Mouse (Mus musculus): ENCODE data around the gene Gm5478.
"Not testable (repeated sequence)": the region's sequence is repeated elsewhere in the genome, so short reads cannot be mapped to it uniquely, and the experiment has no call there.

Gm5478 gene

GRCm38 (mm10) chr15:101647280-101647679, at the start of gene Gm5478:
Gene Gm5478 (minus strand): TSS chr15:101647380.
- DNase-seq: no peak

GRCm38 (mm10) chr15:101694207-101694606, 47.0 kb upstream of the Gm5478 start, which contains the start of gene Krt6a:
Gene Krt6a (minus strand): TSS chr15:101694307.
- no peak for DNase-seq

GRCm38 (mm10) chr15:101690460-101690859, 43.3 kb upstream of the Gm5478 start:
- DNase-seq: not testable (repeated sequence)

- DNase-seq: no peak
Measured at GRCm38 (mm10) chr15:101688161-101688560, 41.0 kb upstream of the Gm5478 start.

- DNase-seq: no peak
Measured at GRCm38 (mm10) chr15:101680187-101680586, 33.0 kb upstream of the Gm5478 start, which contains the start of gene Krt6b. Gene Krt6b (minus strand): TSS chr15:101680287.

- DNase-seq: no peak
Measured at GRCm38 (mm10) chr15:101675978-101676377, 28.8 kb upstream of the Gm5478 start.

GRCm38 (mm10) chr15:101652736-101653265, 5.6 kb upstream of the Gm5478 start:
- DNase-seq: no peak

GRCm38 (mm10) chr15:101627884-101628283, 19.3 kb downstream of the Gm5478 start, which contains the start of gene Gm5414:
Gene Gm5414 (minus strand): TSS chr15:101628188.
- no peak for DNase-seq

GRCm38 (mm10) chr15:101599123-101599522, 48.1 kb downstream of the Gm5478 start:
- no peak for DNase-seq
